Mouse (Mus musculus) ovary, adult 18-20 months (tissue): ENCODE data around the gene Spg7.
"Not testable (repeated sequence)": the region's sequence is repeated elsewhere in the genome, so short reads cannot be mapped to it uniquely, and the experiment has no call there.

Source experiments
- DNase-seq: peaks from one replicate; pipeline ENCODE4 v3.0.0; 2022; ENCODE audit warnings: low spot score, mixed read lengths

Gene Spg7

GRCm38 (mm10) chr8:123062721-123063120, at the start of gene Spg7:
Gene Spg7 (plus strand): TSS chr8:123062942.
- DNase-seq = no peak

DNA sequence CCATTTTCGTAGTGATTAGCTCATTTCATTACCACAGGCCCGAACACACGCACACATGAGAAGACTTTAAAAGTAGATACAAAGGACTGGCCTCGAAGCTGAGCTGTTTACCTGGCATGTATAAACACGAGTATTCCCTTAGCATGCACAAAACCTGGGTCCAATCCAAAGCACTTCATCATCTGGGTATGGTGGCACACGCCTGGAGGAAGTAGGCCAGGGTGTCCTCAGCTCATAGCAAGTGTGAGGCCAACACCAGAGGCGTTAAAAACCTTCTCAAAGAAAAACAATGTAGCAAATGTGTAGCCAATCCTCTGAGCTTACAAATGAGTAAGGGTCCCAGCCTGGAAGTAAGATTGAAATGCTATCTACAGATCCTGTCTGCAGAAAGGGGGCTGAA, 48.3 kb upstream of the Spg7 start:
- no peak for DNase-seq

DNA sequence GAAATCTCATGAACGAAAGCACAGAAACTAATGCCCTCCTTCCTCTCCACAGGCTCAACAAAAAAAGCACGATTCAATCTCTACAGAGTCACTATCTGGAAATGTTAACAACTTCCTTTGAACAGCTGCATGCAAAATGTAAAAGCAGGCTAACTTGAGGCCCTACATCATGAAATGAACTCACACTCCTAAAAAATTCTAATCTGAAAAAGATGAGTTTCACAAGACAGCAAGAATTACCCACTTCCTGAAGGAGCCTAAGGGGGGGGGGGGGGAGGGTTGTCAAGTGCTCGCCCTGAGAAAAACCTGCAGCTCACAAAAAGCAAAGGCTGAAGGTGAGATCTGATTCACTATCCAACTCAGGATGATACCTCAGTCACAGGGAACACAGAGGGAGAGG, 47.7 kb upstream of the Spg7 start:
- no peak for DNase-seq

GRCm38 (mm10) chr8:123017143-123017542, 45.6 kb upstream of the Spg7 start:
- no peak for DNase-seq

- DNase-seq = no peak
These were observed 44.1 kb upstream of the Spg7 start for GRCm38 (mm10) chr8:123018484-123019164.

DNA sequence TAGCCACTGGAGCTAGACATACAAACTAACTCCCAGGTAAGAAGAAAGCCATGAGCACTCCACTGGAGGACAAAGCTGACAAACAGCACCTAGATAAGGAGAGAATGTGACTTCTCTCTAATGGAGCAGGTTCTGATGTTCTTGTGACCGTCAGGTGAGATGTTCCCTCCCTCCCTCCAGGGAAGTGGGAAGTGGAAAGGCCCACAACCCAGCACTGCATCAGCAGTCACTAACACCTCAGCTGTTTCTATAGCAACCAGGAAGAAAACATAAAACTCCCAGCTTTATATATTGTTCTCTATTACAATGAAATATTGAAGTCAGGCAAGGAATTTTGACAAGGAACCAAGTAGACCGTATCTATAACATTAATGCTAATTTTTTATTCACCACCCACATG, 42.7 kb upstream of the Spg7 start:
- no peak for DNase-seq

DNA sequence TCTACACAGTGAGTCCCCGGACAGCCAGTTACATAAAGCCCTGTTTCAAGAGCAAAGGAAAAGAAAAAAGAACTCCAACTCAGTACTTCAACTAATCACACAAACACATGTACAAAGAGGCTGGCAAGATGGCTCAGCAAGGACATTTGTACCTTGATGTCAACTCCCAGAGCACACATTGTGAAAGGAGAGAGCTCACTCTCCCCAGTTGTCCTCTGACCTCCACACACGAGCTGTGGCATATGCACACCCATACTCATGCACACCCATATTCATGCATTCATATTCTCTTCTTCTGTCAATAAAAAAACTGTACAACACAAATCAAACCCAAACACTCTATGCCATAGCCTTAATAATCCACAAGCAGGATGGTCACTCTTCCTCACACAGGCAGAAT, 41.9 kb upstream of the Spg7 start:
- no peak for DNase-seq

- no peak for DNase-seq
These were observed 41.5 kb upstream of the Spg7 start for GRCm38 (mm10) chr8:123021259-123021658.

DNA sequence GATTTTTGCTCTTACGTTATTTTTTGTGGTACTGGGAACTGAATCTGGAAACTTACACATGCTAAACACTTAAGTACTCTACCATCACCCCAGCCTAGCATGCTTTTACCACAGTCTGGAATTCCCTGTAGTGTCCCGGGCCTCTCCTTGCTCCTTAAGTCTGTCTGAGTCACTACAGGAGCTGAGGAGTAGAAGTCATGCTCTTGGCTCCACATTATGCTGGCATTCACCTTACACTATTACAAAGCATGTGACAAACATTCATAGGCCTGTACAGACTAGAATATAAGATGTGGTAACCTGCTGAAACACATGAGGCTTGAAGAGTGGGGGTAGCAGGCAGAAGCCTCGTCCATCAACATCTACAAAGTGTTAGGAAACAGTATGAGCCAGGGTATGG, 40.0 kb upstream of the Spg7 start:
- DNase-seq = no peak

- DNase-seq = no peak
These were observed 38.5 kb upstream of the Spg7 start for GRCm38 (mm10) chr8:123024226-123024625.

DNA sequence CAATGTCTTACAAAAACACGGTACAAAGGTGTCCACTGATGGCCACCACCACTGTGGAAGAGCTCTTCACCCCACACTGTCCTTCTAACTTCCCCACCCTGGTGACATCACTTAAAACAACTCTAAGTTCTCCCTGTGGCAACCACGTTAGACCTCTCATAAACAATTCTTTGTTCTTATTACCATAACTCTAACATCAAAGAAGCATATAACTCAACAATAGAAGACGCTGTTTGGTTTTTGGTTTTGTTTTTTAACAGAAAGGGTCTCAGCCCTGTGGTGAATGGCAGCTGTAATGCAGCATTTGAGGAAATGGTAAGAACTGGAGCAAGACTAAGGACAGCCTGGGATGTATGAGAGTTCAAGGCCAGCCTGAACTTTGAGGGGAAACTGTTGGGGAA, 36.8 kb upstream of the Spg7 start:
- DNase-seq = no peak

DNA sequence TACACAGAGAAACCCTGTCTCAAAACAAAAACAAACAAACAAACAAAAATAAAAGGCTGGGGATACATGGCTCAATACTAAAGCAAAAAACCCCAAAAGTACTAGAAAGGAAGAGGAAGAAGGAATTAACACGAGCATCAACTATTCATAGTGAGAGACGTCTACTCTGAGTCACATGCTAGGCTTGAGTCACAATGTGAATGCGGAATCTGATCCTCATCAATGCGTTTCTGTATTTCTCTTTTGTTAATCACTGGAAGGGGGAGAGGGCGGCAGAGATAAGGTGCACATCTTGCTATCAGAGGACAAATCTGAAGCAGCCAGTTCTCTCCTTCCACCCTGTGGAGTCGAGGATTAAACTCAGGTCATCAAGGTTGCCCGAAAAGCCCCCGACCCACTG, 35.0 kb upstream of the Spg7 start:
- DNase-seq = no peak

DNA sequence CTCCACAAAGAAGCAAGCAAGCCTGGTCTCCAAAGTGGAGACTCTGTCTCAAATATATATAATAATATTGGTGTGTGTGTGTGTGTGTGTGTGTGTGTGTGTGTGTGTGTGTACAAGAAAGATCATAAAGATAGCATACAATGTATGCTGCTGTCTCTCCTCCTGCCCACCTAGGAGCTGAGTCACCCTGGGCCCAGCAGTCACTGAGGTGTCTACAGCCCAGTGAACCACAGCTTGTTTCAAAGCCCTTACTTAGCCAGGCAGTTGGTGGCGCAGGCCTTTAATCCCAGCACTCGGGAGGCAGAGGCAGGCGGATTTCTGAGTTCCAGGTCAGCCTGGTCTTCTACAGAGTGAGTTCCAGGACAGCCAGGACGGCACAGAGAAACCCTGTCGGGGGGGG, 32.7 kb upstream of the Spg7 start:
- not testable (repeated sequence) for DNase-seq

DNA sequence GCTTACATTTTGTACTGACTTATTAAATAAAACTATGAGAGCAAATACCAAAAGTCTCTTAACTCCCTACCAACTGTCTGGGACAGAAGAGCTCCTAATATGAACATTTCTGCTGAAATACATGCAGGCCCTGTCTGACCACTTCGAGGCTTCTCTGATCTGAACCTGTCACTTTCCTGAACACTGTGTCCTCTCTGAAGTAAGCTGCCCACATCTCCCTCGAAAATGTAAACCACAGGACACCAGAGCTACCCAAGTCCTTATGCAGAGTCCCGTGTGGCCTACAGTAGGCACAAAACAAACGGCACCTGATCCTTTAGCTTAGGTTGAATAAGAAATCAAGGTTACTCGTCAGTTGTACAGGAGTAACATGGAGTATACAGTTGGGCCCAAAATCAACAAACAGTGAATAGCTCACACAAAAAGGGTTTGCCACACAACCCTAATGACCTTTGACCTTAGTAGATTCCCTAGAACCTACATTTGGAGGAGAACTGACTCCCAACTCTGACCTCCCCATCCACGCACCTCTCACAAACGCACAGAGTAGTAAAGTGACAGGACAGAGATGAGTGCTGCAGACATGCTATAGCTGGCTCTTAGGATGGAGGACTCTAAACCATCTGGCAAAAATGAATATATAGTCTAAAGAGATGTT, 31.3 kb upstream of the Spg7 start:
- DNase-seq = no peak

DNA sequence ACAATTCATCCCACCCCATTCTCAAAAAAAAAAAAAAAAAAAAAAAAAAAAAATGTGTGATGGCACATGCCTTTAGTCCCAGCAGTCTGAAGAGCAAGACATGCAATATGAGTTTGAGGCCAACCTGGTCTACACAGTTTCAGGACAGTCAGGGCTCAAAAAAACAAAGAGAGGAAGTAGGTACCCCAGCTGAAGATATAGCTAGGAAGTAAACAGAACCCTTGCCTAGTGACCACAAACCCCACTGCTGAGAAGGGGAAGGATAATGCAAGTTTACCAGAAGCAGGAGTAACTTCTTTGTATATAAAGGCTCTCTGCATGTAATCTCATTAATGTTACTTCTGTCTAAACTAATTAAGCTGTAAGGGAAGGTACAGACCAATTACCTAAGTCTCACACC, 30.0 kb upstream of the Spg7 start:
- DNase-seq = no peak

DNA sequence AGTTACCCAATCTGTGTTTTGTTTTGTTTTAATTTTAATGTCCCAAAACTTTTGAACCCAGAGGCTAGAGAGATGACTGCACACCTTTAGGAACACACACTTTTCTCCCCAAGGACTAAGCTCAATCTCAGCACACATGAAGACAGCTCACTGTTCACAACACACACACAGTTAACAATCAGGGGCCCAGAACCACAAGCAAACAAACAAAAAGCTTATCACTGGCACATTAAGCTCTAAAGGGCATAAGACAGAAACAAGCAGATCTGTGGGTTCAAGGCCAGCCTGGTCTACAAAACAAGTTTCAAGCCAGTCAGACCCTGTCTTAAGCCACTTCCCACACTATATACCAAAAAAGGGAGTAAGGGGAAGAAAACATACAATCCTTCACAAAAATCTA, 29.3 kb upstream of the Spg7 start:
- DNase-seq = no peak

DNA sequence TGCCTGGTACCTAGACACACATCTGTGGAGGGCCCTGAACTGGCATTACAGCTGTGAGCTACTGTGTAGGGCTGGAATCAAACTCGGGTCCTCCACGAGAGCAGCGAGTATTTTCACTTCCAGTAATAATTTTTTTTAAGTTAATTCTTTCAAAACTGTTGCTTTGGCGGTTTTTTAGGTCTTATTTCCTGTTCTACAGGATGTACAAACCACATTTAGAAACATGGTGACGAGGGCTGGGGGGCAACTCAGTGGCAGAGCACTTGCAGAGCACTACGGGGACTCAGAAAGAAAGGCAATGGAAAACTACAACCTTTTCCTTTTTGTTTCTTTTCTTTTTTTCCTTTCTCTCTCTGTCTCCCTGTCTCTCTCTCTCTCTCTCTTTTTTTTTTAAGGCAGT, 28.6 kb upstream of the Spg7 start:
- DNase-seq = no peak

GRCm38 (mm10) chr8:123036956-123037355, 25.8 kb upstream of the Spg7 start:
- DNase-seq = no peak

DNA sequence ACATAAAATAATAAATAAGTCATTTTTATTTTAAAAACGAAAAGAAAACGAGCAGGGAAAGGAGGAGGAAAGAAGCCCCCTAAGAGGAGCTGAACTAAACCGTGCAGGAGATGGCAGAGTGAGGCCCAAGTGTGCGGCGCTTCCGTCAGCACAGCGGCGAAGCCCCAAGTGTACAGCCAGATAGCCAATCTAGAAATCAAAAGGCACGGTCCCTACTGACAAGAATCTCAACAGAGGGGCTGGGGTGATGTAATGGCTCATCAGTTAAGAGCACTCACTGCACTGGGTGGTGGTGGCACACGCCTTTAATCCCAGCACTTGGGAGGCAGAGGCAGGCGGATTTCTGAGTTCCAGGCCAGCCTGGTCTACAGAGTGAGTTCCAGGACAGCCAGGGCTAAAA, 25.3 kb upstream of the Spg7 start:
- DNase-seq = no peak

GRCm38 (mm10) chr8:123038351-123038750, 24.4 kb upstream of the Spg7 start:
- no peak for DNase-seq

DNA sequence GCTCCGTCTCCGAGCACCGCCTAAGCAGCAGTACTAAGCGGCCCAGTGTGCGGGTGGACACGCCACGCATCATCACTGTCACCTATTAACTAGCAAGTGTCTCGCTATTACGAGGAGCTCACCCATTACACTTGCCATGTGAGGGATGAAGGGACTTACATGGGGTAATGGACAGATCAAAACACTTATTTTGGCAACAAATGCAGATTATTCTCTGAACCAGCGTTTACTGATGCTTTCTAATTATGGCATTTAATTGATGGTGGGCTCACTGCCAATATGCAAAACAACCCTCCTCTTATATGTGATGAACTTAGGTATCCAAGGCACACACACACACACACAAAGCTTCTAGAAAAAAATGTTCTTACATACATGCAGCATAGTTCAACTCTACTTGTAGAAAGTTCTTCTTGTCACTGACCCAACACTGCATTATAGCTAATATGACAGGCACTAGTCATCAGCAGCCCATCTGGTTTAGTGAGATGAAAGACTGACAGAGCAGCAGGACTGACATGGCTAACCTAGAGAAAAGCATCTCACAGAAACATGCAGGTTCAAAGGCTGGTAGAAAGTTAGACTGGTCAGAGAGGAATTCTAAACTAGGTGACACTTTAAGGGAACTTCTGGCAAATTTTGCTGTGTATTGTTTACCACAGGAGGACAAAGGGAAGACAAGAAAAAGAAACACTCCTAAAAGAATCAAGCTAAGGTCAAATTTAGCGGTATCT, 23.2 kb upstream of the Spg7 start:
- no peak for DNase-seq

DNA sequence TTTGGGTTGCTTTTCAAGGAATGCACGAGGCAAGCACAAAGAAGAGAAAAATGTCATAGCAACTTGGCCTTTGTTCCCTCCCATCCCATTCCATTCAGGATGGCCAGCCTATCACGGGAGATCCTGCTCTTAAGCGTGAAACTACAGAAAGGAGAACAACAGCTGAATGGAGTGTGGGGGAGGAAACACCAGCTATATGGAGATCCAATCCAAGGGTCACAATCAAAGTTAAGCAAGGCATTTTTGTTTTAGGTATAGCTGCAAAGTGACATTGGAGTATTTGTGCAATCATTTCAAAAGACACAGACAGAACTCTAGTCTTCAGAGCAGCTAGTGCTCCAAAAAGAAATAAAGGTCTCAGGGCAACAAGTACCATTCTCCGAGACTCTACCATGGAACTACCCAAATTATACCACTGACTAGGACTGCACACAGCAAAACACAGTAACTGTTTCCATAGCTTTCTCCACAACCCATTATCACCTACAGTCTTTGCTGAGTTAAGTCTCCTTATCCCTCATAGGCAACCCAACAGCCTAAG, 22.6 kb upstream of the Spg7 start:
- no peak for DNase-seq
